Mouse (Mus musculus): ENCODE data around the gene Sfrp5.

Gene Sfrp5

GRCm38 (mm10) chr19:42201696-42202381 is at the start of gene Sfrp5:
Gene Sfrp5 (minus strand): TSS chr19:42202252.
- DNase-seq (ENCODE audit: low spot score in 2 of 2) = no peak

DNA sequence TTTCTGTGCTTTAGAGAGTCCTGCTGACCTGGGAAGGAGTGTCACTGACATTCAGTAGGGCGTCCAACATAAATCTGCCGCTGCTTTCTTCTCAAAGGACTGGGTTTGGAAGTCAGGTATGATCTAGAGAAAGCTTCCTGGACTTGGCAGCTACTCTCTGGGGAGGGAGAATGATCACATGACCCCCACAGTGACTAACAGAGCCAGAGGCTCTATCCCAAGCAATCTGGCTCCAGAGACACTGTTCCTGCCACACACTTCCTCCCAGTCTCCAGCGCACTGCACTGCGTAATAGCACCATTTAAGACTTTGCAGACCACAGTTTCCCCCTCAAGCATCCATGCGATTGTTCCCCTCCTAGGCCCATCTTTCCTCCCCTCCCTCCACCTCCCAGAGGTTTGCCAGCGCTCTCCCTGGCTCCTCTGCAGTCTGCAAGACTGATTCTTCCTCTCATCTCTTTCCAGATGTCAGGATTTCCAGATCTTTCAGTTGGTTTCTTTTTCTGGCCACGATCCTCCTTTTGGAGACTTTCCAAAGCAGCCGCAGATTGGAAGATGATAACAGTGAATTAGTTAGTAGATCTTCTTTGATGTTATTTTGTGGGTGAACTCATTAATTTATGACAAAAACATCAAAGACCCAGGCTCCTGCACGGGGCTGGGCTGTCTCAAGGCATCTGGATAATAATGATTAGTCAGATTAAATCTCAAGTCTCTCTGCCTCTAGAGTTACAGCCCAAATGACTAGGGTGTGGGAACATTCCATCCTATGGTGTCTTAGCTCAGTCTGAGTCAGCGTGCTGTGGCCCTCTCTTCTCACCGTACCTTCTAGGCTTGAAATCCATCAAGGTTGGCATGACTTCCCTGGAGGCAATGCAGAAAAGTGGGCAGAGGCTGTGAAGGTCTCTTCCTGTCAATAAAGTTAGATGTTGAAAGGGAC is 48.2 kb upstream of the Sfrp5 start:
- DNase-seq (ENCODE audit: low spot score in 2 of 2) = no peak

- DNase-seq (ENCODE audit: low spot score in 2 of 2) = no peak
Measured at GRCm38 (mm10) chr19:42247519-42247918, 45.5 kb upstream of the Sfrp5 start, which contains the start of gene Golga7b. Gene Golga7b (plus strand): TSS chr19:42247574.

DNA sequence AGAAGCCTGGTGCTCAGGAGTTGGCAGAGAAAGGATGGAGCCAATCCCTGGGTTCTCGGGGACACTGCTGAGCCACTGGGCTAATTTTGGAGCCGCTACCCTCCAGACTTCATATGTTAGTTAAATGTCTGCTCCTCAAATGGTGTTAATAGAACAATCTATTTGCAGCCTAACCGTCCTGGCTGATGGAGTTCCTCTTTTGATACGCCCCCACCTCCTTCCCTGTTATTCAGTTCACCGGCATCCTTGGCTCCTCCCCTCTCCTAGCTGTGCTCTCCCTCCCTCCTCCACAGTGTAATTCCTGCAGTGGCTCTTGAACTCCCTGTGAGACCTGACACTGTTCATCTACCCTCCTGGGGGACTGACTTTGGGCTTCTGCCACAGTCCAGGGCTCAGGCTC is 44.6 kb upstream of the Sfrp5 start:
- DNase-seq (ENCODE audit: low spot score in 2 of 2) = no peak

- DNase-seq (ENCODE audit: low spot score in 2 of 2) = no peak
Measured at GRCm38 (mm10) chr19:42243401-42243800, 41.3 kb upstream of the Sfrp5 start.

- no peak for DNase-seq (ENCODE audit: low spot score in 2 of 2)
Measured at GRCm38 (mm10) chr19:42240881-42241280, 38.8 kb upstream of the Sfrp5 start.

GRCm38 (mm10) chr19:42238341-42238715 is 36.3 kb upstream of the Sfrp5 start:
- no peak for DNase-seq (ENCODE audit: low spot score in 2 of 2)

DNA sequence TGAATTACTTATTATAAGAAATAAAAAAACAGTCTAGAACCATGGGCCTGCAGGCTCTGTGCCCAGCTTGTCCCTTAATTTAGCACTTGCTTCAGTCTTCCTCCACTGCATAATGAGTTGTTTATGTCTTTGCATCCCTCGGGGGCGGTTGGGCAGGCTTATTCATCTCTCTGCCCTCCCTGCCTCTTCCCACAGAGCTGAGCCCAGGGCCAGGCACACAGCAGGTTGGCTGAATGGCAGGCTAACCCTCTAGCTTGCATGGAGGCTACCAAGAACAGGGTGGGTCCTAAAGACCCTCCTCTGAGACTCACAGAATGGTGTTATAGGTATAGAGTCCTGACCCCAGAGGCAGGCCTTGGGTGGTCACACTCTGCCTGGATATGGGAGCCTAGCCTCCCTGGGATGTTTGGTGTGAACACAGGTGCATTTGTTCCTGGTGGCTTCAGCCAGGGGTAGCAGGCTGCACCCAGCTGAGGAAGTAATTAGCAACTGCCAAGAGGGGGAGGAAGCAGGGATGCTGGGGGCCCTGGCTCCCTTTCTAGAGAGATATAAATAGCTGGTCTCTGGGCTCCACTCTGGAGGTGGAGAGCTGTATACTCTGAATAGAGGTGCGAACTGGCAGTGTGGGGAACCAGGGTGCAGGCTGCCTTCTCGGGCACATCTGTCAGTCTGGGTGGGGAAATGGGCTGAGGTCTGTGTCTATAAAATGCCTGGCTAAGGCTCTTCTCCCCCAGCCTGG is 35.7 kb upstream of the Sfrp5 start:
- no peak for DNase-seq (ENCODE audit: low spot score in 2 of 2)

- DNase-seq (ENCODE audit: low spot score in 2 of 2) = no peak
Measured at GRCm38 (mm10) chr19:42230986-42231385, 28.9 kb upstream of the Sfrp5 start.

GRCm38 (mm10) chr19:42230288-42230568 is 28.2 kb upstream of the Sfrp5 start:
- DNase-seq (ENCODE audit: low spot score in 2 of 2) = no peak

DNA sequence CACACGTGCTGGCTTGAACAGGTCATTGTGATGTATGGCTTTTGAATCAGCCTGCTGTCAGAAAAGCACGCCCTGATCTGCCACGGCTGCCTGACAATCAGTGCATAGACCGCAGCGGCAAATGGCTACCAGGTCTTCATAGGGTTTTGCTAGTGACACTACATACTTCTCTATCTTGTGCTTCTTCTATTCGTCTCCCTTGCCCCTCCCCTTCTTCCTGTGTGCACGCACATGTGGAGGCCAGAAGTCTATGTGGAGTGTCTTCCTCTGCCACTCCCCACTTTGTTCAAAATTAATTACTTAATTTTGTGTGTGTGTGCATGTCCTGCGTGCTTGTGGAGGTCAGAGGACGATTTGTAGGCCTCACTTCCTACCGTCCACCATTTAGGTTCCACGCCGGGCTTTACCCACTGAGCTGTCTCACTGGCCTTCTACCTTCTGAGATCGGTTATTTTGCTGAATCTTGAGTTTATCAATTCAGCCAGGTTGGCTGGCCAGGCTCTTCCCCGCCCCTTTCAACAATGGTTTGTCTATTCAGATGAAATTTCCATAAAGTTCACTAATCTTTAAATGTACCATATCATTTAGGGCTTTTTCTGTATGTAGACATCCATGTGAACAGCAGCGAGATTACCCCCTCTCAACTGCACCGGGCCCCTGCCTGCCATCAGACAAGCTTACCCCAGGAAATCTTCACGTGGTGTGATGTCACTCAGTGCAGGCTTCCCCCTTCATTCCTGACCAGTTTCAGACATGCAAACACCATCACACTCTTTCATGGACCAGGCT is 27.6 kb upstream of the Sfrp5 start:
- DNase-seq (ENCODE audit: low spot score in 2 of 2) = no peak

- DNase-seq (ENCODE audit: low spot score in 2 of 2) = no peak
Measured at GRCm38 (mm10) chr19:42226451-42226850, 24.4 kb upstream of the Sfrp5 start.

DNA sequence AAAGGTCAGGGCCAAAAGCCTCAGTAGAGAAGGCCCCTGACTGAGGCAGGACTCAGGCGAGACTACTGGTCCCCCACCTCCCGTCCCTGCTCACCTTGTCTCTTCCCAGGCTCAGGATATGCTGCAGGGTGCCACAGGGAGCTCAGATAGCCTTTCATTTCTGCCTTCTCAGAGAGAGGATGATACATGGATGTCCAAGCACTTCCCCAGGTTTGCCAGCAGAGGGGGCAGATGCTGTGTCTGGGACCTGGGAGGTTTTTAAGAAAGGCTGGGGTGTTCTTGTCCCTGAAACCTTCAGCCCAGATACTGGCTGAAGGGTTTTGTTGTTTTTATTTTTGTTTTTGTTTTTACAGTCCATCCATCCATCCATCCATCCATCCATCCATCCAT is 15.3 kb upstream of the Sfrp5 start:
- DNase-seq (ENCODE audit: low spot score in 2 of 2) = peak in 1 of 2 experiments; percentile 28

- no peak for DNase-seq (ENCODE audit: low spot score in 2 of 2)
Measured at GRCm38 (mm10) chr19:42216699-42217373, 14.8 kb upstream of the Sfrp5 start.

- DNase-seq (ENCODE audit: low spot score in 2 of 2) = no peak
Measured at GRCm38 (mm10) chr19:42214601-42215000, 12.5 kb upstream of the Sfrp5 start.

DNA sequence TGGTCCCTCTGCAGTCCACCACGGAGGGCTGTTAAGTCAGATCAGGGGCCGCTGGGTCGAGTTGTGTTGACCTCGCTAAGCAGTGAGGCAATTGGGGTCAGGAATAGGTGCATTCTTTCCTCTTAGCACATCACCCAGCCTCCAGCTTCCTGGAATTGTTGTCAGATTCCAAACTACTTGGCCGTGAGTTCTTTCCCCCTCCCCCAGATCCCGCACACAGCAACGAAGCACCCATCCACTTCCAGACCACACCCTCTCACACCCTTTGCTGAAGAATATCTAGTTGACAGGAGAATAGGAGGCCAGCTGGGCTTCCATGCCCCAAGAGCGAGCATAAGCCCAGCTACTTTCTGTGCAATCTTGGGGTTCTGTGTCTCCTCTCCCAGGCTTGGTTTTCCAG is 9.9 kb upstream of the Sfrp5 start:
- DNase-seq (ENCODE audit: low spot score in 2 of 2) = no peak

GRCm38 (mm10) chr19:42209976-42210375 is 7.9 kb upstream of the Sfrp5 start:
- DNase-seq (ENCODE audit: low spot score in 2 of 2) = no peak

- no peak for DNase-seq (ENCODE audit: low spot score in 2 of 2)
Measured at GRCm38 (mm10) chr19:42209485-42209884, 7.4 kb upstream of the Sfrp5 start.

DNA sequence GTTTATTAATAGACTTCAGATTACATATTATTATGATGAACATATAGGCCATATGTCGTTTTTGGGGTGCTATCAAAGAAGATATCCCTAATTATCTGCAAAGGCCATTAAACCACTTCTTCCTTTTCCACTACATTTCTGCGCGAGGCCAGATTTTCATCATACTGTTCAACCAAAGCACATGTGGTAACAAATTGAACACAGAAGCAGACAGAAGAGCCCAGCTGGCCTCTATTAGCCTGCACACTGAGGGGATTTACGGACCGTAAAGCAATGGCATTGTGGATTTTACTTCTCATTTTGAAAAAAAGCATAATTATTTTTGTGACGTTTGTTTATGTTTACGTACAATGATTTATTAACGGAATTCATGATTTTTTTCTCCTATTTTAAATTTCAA is 3.1 kb upstream of the Sfrp5 start:
- DNase-seq (ENCODE audit: low spot score in 2 of 2) = no peak

DNA sequence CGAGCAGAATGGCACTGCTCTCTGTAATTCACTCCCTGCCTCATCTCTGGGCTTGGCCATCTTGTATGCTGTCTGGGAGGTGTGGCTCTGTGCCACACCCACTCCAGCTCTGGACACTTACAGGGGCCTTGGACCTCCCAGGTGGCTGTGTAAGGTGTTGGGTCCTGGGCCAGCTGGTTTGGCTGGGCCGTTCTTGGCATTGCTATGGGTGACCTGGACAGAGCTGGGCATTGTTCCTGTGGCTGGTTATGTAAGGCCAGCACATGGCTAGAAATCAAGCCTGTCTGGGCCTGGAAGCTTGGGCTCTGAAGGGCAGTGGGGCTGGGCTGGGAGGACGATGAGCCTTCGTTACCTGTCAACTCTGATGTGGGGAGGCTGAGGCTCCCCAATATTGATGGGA is 2.3 kb upstream of the Sfrp5 start:
- DNase-seq (ENCODE audit: low spot score in 2 of 2) = no peak

GRCm38 (mm10) chr19:42202467-42202866 is 415 bp upstream of the Sfrp5 start:
- DNase-seq (ENCODE audit: low spot score in 2 of 2) = no peak

Data from spleen, postnatal 10 days (tissue).